Mouse (Mus musculus) lung, postnatal 14 days (tissue): ENCODE results near the gene Olfr697.
"Not testable (repeated sequence)": the region's sequence is repeated elsewhere in the genome, so short reads cannot be mapped to it uniquely, and the experiment has no call there.

Source experiments
- DNase-seq: peaks from one replicate; pipeline ENCODE4 v3.0.0; 2021

Olfr697 gene

DNA sequence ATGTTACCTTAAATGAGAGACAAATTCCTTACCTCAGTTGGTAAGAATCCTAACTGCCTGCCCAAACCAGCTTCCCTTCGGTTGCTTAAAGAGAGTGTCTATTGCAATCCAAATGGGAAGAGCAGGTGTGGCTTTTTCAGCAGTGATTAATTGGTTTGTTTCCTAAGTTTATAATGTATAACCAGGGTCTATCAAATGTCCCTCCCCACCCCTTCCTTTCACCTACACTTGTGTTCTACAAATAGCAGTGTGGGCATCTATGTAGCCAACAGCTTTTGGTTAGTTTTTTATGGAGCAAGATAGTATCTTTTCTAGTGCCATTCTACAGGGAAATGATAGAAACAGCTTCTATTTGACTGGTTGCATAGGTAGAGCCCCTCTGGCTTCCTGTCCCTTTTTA, at the start of gene Olfr697:
Olfr697 (minus strand) TSS at position 101 of the 400 bp plus-strand sequence.
- DNase-seq: no peak

- no peak for DNase-seq
Observed at GRCm38 (mm10) chr7:106788330-106788729, 46.1 kb upstream of the Olfr697 start.

GRCm38 (mm10) chr7:106761008-106761407, 18.8 kb upstream of the Olfr697 start:
- not testable (repeated sequence) for DNase-seq

GRCm38 (mm10) chr7:106758800-106759199, 16.6 kb upstream of the Olfr697 start:
- no peak for DNase-seq

- no peak for DNase-seq
Observed at GRCm38 (mm10) chr7:106755297-106755696, 13.1 kb upstream of the Olfr697 start, which contains the start of gene Olfr698. Gene Olfr698 (minus strand): TSS chr7:106755397.

DNA sequence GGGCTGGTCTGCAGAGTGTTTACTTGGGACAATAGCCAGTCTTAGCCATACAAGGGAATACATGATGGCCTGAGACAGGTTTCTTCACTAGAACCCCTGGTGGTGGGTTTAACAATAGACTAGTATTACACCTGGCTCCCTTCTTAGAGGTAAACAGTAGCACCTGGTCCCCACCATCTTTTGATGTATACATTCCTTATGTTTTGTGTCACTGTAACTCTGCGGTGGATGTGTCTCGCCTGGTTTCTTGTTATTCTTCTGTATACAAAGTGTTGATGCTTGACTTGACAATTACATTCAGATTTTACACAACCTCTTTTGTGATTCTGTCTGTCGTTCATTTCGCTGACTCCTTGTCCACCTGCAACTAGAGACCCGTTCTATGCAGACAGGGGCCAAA, 3.6 kb upstream of the Olfr697 start:
- DNase-seq: no peak

- DNase-seq: no peak
Observed at GRCm38 (mm10) chr7:106737028-106737427, 5.2 kb downstream of the Olfr697 start.

GRCm38 (mm10) chr7:106733717-106734116, 8.5 kb downstream of the Olfr697 start:
- DNase-seq: no peak

- not testable (repeated sequence) for DNase-seq
Observed at GRCm38 (mm10) chr7:106725654-106726053, 16.6 kb downstream of the Olfr697 start.

DNA sequence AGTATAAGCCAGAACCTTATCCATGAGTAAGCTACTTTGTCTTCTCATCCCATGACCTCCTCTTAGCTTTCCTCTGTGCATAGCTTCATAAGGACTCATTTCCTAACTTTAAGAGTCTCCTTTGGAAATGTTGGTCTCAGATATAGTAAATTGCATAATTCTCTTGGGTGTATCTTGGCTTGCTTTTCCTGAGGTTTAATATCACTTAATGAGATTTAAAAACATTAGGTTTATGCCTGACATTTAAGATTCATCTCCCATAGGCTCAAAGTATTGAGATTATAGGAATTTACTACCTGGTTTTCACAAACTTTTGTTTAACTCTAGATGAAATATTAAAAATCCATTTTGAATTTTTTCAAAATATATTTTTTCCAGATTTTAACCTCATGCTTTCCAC, 25.9 kb downstream of the Olfr697 start, which contains the start of gene Olfr695:
Olfr695 (minus strand) TSS at position 101 of the 400 bp plus-strand sequence.
- DNase-seq: no peak

GRCm38 (mm10) chr7:106711463-106711862, 30.8 kb downstream of the Olfr697 start:
- no peak for DNase-seq

DNA sequence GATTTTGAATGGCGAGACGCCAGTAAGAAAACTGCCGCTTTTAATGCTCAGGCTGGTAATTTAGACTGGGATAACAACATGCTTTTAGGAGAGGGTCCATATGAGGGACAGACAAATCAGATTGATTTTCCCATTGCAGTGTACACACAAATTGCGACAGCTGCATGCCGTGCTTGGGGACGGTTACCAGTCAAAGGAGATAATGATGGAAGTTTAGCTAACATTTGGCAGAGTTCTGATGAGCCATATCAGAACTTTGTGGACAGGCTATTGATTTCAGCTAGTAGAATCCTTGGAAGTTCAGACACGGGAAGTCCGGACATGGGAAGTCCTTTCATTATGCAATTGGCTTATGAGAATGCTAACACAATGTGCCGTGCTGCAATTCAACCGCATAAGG, 34.5 kb downstream of the Olfr697 start:
- DNase-seq: not testable (repeated sequence)

DNA sequence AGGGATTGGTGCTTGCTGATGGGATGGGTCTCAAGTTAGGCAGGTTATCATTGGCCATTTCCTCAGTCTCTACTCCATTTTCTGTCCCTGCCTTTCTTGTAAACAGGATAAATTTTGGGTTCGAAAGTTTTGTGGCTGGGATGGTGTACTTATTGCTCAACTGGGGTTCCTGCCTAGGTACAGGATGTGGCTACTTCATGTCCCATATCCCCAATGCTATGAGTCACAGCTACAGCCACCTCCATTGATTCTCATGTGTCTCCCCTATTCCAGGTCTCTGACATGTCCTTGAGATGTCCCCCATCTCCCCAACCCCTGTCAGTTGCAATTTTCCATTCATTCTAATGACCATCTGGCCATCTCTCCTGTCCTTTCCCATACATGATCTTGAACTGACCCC, 45.4 kb downstream of the Olfr697 start:
- no peak for DNase-seq

DNA sequence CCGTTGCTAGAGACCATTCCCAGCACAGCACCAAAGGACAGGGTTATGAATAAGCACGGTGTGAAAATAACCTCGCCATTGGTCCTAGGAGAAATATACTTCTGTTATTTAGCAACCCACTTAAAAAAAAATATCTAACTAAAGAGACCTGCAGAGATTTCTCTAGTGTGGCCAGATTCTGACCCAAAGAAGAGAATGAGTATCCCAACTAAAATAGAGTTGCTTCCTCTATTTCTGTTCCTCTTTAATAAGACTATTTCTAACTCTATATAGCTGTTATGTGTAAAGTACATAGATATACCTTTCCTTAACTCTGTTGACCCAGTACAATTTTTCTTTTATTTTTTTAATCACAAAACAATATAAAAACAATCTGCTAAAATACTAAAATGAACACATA, 49.3 kb downstream of the Olfr697 start:
- no peak for DNase-seq

DNA sequence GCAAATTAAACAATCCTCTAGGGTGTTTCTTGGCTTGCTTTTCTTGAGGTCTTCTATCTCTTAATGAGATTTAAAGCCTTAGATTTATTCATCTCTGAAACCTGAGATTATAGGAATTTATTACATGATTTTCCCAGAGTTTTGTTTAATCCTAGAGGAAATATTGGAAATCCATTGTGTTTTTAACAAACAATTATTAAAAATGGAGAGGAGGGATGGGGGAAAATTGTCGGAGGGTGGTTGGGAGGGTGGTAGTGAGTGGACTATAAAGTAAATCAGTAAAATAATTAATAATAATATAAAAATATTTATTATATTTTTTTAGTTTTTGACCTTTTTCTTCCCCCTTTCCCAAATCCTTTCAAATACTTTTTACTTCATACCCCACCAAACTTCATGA, 50.5 kb downstream of the Olfr697 start, which contains the start of gene Olfr694:
Olfr694 (minus strand) TSS at position 101 of the 400 bp plus-strand sequence.
- no peak for DNase-seq
